Mouse (Mus musculus): Measurements from ENCODE around the gene P3h2. TPM values are rescaled to one million over a fixed set of nuclear protein-coding genes. Genes with fewer than 3 reads are reported as not detected.

Gene P3h2
- polyA plus RNA-seq, 1 experiment from 2014 or later, result 4.9 TPM

DNA sequence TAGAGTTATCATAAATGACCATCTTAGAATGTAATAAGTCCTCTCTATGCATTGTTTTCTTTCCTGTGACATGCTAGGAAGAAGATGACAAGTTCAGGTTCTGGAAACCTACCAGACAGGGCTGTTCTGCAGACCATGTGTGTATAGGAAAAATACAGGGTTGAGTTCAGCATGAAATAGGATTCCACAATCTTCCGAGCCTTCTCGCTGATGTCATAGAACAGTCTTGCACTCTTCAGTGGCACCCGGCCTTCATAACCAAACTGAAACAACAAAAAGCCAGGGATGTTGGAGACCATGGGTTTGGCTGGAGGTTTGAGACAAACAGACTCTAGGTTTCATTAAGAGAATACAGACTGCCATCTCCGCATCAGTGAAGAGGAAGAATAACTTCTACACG, 134.9 kb downstream of the P3h2 start:
- no peak for ATAC-seq (ENCODE audit: insufficient read depth, low FRiP score, low read depth)
- WGBS, result 90% methylated on average over 5 of the region's 5 CpGs

DNA sequence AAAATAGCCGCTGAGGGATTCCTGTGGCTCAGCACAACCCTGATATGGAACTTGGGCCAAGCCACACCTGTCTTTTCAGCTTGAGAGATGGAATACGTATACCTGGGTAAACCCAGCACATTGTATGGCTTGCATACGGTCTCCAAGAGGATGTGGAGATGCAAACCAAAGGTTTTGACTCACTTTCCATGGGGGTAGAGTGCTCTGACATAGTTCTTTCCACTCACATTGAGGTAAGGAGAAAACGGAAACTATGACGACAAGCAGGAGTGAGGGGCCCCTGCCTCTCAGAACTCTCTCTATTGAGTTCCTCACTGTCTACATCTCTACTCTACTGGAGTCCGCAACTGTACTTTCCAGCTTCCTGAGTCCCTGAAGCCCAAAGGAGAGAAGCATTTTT, 135.4 kb downstream of the P3h2 start:
- 89% methylated on average over 6 of the region's 6 CpGs for WGBS

More for the DNA sequence above, 134.9 kb downstream of the P3h2 start:
- H3K9ac ChIP-seq, result no peak overlapping the region
- no peak overlapping the region for H3K4me2 ChIP-seq
- H3K4me3 ChIP-seq (replicated peaks), result no peak overlapping the region
- no peaks in the 10 kb centered on the region for H3K9me3 ChIP-seq
- H3K27me3 ChIP-seq (replicated peaks), result no peaks in the 10 kb centered on the region
- H3K27ac ChIP-seq, result no peak overlapping the region
- H3K36me3 ChIP-seq, result no peaks in the 10 kb centered on the region
- no peaks in the 10 kb centered on the region for H3K4me1 ChIP-seq

GRCm38 (mm10) chr16:25967297-25967696, 138.3 kb downstream of the P3h2 start:
- Histone ChIP-seq H3K27me3 (replicated peaks) (no peaks in the 10 kb centered on the region), H3K4me1 (no peaks in the 10 kb centered on the region), H3K4me3 (replicated peaks) (no peak overlapping the region), H3K36me3 (no peaks in the 10 kb centered on the region), H3K9me3 (no peaks in the 10 kb centered on the region), H3K9ac (no peak overlapping the region), H3K27ac (no peak overlapping the region), H3K4me2 (no peak overlapping the region)
- ATAC-seq (ENCODE audit: insufficient read depth, low FRiP score, low read depth), result no peak
- 13% methylated on average over 3 of the region's 3 CpGs for WGBS

More for the DNA sequence above, 135.4 kb downstream of the P3h2 start:
- Histone ChIP-seq H3K9me3 (no peaks in the 10 kb centered on the region), H3K4me2 (no peak overlapping the region), H3K4me1 (no peaks in the 10 kb centered on the region), H3K27me3 (replicated peaks) (no peaks in the 10 kb centered on the region), H3K4me3 (replicated peaks) (no peak overlapping the region), H3K9ac (no peak overlapping the region), H3K27ac (no peak overlapping the region), H3K36me3 (no peaks in the 10 kb centered on the region)
- ATAC-seq (ENCODE audit: insufficient read depth, low FRiP score, low read depth), result no peak

- H3K4me2 ChIP-seq, result no peak overlapping the region
- no peaks in the 10 kb centered on the region for H3K36me3 ChIP-seq
- no peaks in the 10 kb centered on the region for H3K27me3 ChIP-seq (replicated peaks)
- no peak overlapping the region for H3K9ac ChIP-seq
- ATAC-seq (ENCODE audit: insufficient read depth, low FRiP score, low read depth), result no peak
- 25% methylated on average over 3 of the region's 3 CpGs for WGBS
- no peak overlapping the region for H3K27ac ChIP-seq
- H3K4me1 ChIP-seq, result no peaks in the 10 kb centered on the region
- no peaks in the 10 kb centered on the region for H3K9me3 ChIP-seq
- no peak overlapping the region for H3K4me3 ChIP-seq (replicated peaks)
Observed at GRCm38 (mm10) chr16:25963856-25964255, 141.7 kb downstream of the P3h2 start.

- no peaks in the 10 kb centered on the region for H3K27me3 ChIP-seq (replicated peaks)
- WGBS, result 92% methylated on average over 7 of the region's 7 CpGs
- no peak overlapping the region for H3K9ac ChIP-seq
- H3K36me3 ChIP-seq, result no peaks in the 10 kb centered on the region
- no peak overlapping the region for H3K4me2 ChIP-seq
- no peak overlapping the region for H3K27ac ChIP-seq
- H3K4me3 ChIP-seq (replicated peaks), result no peak overlapping the region
- H3K9me3 ChIP-seq, result no peaks in the 10 kb centered on the region
- no peaks in the 10 kb centered on the region for H3K4me1 ChIP-seq
- ATAC-seq (ENCODE audit: insufficient read depth, low FRiP score, low read depth), result no peak
Observed at GRCm38 (mm10) chr16:25960345-25960744, 145.2 kb downstream of the P3h2 start.

DNA sequence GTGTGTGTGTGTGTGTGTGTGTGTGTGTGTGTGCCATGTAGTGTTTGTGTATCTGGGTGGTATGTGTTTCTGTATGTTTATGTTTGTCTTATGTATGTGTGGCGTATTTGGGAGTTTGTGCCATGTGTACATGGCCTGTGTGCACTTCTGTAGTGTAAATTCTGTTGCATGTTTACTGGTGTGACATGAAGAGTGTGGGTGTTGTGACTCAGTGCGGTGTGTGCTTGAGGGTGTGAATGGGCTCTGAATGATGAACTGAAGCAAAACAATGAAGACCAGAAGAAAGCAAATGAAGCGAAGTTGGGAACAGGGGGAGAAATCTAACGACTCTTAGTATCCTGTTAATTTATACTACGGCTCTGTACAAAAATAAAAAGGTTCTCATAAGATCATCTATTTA, 145.7 kb downstream of the P3h2 start:
- ATAC-seq (ENCODE audit: insufficient read depth, low FRiP score, low read depth), result no peak
- Histone ChIP-seq H3K9me3 (no peaks in the 10 kb centered on the region), H3K27me3 (replicated peaks) (no peaks in the 10 kb centered on the region), H3K27ac (no peak overlapping the region), H3K4me1 (no peaks in the 10 kb centered on the region), H3K4me3 (replicated peaks) (no peak overlapping the region), H3K36me3 (no peaks in the 10 kb centered on the region), H3K4me2 (no peak overlapping the region), H3K9ac (no peak overlapping the region)
- 90% methylated on average over 5 of the region's 5 CpGs for WGBS

GRCm38 (mm10) chr16:25958650-25959238, 146.8 kb downstream of the P3h2 start:
- H3K9me3 ChIP-seq, result no peaks in the 10 kb centered on the region
- no peaks in the 10 kb centered on the region for H3K36me3 ChIP-seq
- H3K4me2 ChIP-seq, result no peak overlapping the region
- no peaks in the 10 kb centered on the region for H3K27me3 ChIP-seq (replicated peaks)
- no peak overlapping the region for H3K27ac ChIP-seq
- WGBS, result 72% methylated on average over 7 of the region's 7 CpGs
- no peak overlapping the region for H3K9ac ChIP-seq
- H3K4me1 ChIP-seq, result no peaks in the 10 kb centered on the region
- ATAC-seq (ENCODE audit: insufficient read depth, low FRiP score, low read depth), result no peak
- no peak overlapping the region for H3K4me3 ChIP-seq (replicated peaks)

DNA sequence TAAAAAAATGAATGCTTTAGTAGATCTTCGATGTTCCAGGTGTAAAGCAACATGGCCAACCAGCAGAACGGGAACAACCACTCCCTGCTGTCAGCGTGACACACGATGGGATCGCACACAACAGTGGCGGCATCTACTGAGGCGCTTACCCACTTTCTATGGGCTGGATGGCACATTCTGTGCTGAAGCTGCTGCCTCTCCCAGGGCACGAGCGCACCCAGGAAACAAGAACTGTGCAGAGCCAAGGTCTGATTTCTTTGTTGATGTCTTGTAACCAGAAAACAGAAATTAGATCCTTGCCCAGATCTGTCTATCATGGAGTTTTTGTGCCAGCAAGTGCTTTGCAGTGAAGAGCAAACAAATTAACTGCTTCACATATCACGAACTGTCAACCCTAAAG, 147.4 kb downstream of the P3h2 start:
- H3K4me3 ChIP-seq (replicated peaks), result no peak overlapping the region
- H3K4me1 ChIP-seq, result no peaks in the 10 kb centered on the region
- no peak overlapping the region for H3K9ac ChIP-seq
- no peaks in the 10 kb centered on the region for H3K27me3 ChIP-seq (replicated peaks)
- no peak overlapping the region for H3K4me2 ChIP-seq
- H3K9me3 ChIP-seq, result no peaks in the 10 kb centered on the region
- no peak for ATAC-seq (ENCODE audit: insufficient read depth, low FRiP score, low read depth)
- H3K36me3 ChIP-seq, result no peaks in the 10 kb centered on the region
- H3K27ac ChIP-seq, result no peak overlapping the region
- 82% methylated on average over 10 of the region's 10 CpGs for WGBS

DNA sequence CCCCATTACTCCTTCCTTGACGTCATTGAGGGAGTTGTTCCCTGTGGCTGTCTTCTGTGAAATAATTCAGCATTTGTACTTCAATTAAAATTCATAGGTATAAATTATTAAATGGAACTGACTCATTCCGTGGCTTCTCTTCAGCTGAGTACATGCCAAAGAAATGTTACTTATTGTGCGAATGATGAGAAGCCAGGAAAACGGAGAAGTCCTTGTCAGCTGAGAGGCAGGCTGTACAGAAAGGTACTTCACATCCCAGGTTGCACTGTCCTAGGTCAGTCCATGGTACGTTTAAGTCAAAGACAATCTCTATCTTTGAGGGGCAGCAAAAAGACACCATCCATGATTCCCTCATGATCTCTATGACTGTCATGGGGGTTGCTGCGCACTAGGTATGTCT, 148.8 kb downstream of the P3h2 start:
- Histone ChIP-seq H3K4me3 (replicated peaks) (no peak overlapping the region), H3K4me2 (no peak overlapping the region), H3K4me1 (no peaks in the 10 kb centered on the region), H3K27me3 (replicated peaks) (no peaks in the 10 kb centered on the region), H3K36me3 (no peaks in the 10 kb centered on the region), H3K9me3 (no peaks in the 10 kb centered on the region), H3K9ac (no peak overlapping the region), H3K27ac (no peak overlapping the region)
- WGBS, result 90% methylated on average over 6 of the region's 6 CpGs
- ATAC-seq (ENCODE audit: insufficient read depth, low FRiP score, low read depth), result no peak

DNA sequence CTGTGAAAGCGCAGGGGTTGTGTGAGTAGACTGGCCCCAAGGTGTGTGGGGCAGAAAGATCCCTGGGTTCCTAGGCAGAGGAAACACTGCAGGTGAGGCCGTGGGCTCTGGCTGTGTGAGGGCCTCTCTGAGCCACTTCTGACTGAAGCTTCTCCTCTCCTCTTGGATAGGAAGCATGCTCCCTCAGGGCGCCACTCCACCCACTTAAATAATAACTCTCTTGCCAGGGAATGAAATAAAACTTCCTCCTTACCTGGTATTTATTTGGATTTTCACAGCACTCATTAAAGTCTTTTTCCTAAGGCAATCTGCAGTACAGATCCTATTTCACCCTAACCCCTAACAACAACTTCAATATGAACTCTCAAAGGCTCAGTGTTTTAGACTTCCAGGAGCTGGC, 151.0 kb downstream of the P3h2 start:
- Histone ChIP-seq H3K36me3 (no peaks in the 10 kb centered on the region), H3K4me3 (replicated peaks) (no peak overlapping the region), H3K27ac (no peak overlapping the region), H3K4me1 (no peaks in the 10 kb centered on the region), H3K27me3 (replicated peaks) (no peaks in the 10 kb centered on the region), H3K4me2 (no peak overlapping the region), H3K9ac (no peak overlapping the region), H3K9me3 (no peaks in the 10 kb centered on the region)
- 80% methylated on average over 3 of the region's 3 CpGs for WGBS
- ATAC-seq (ENCODE audit: insufficient read depth, low FRiP score, low read depth), result no peak

- no peak overlapping the region for H3K4me3 ChIP-seq (replicated peaks)
- H3K27me3 ChIP-seq (replicated peaks), result no peaks in the 10 kb centered on the region
- no peak overlapping the region for H3K4me2 ChIP-seq
- no peak overlapping the region for H3K27ac ChIP-seq
- no peaks in the 10 kb centered on the region for H3K36me3 ChIP-seq
- ATAC-seq (ENCODE audit: insufficient read depth, low FRiP score, low read depth), result no peak
- 73% methylated on average over 5 of the region's 5 CpGs for WGBS
- H3K9ac ChIP-seq, result no peak overlapping the region
- no peaks in the 10 kb centered on the region for H3K9me3 ChIP-seq
- H3K4me1 ChIP-seq, result no peaks in the 10 kb centered on the region
Observed at GRCm38 (mm10) chr16:25953359-25953758, 152.2 kb downstream of the P3h2 start.

DNA sequence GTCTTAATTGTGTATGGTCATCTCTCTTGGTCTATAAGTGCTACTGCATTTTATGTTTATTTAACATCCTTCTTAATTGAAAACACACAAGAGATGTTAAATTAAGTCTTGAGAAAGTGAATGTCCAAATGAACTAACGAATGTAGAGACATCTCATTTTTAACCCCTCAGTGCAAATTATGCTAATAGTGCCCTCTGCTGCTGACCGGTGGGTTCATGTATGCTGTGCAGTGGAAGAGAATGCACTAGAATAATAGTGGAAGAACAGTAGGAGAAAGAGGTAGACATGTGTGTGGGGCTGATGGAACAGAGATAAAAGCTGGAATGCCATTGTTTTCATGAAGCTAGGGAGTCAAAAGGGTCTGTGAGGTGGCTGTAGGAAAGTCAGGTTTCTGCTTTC, 153.6 kb downstream of the P3h2 start:
- Histone ChIP-seq H3K4me3 (replicated peaks) (no peak overlapping the region), H3K4me1 (no peaks in the 10 kb centered on the region), H3K9me3 (no peaks in the 10 kb centered on the region), H3K27ac (no peak overlapping the region), H3K27me3 (replicated peaks) (no peaks in the 10 kb centered on the region), H3K4me2 (no peak overlapping the region), H3K36me3 (no peaks in the 10 kb centered on the region), H3K9ac (no peak overlapping the region)
- no peak for ATAC-seq (ENCODE audit: insufficient read depth, low FRiP score, low read depth)
- WGBS, result 59% methylated on average over 2 of the region's 2 CpGs

GRCm38 (mm10) chr16:25948067-25948466, 157.5 kb downstream of the P3h2 start:
- WGBS, result 41% methylated on average over 1 of the region's 1 CpGs
- Histone ChIP-seq H3K4me2 (no peak overlapping the region), H3K4me3 (replicated peaks) (no peak overlapping the region), H3K36me3 (no peaks in the 10 kb centered on the region), H3K9me3 (no peaks in the 10 kb centered on the region), H3K27ac (no peak overlapping the region), H3K9ac (no peak overlapping the region), H3K27me3 (replicated peaks) (no peaks in the 10 kb centered on the region), H3K4me1 (no peaks in the 10 kb centered on the region)
- no peak for ATAC-seq (ENCODE audit: insufficient read depth, low FRiP score, low read depth)
